Mouse (Mus musculus): Measurements from ENCODE around the gene Pip4k2c.

DNA sequence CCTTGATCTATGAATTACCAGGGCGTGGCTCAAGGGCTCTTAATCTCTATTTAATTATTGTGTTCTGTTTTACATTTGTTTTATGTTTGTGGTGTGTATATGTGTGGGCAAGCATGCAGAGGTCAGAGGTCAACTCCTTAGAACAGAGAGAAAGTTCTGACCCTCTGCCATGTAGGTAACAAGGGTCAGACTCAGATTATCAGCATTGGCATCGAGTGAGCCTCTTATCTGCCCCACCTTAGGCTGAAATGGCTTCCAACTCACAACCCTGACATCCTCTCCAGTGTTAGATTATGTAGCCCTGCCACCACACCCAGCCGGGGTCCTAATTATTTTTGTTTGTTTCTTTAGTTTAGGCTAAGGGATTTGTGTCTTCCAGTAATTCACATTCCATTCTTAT, 52.9 kb downstream of the Pip4k2c start:
- no peak for TF ChIP-seq ZC3H11A (IDR thresholded peaks at IDR 0.05; ENCODE audit: borderline replicate concordance, low read depth, low read length)
- TF ChIP-seq MAFK (IDR thresholded peaks at IDR 0.05; ENCODE audit: insufficient read depth, low read depth, low read length) = no peak
- TF ChIP-seq CHD2 (IDR thresholded peaks at IDR 0.05; ENCODE audit: low read depth, low read length) = no peak
- no peak for TF ChIP-seq ZNF384 (IDR thresholded peaks at IDR 0.05; ENCODE audit: low read depth, low read length)
- TF ChIP-seq HCFC1 (IDR thresholded peaks at IDR 0.05; ENCODE audit: borderline replicate concordance, insufficient read depth, low read length) = no peak

All from ES-E14 (cell line).